Mouse (Mus musculus): Measurements from ENCODE around the gene Serpina1a. TPM values are rescaled to one million over a fixed set of nuclear protein-coding genes. Genes with fewer than 3 reads are reported as not detected.
"Not testable (repeated sequence)": the region's sequence is repeated elsewhere in the genome, so short reads cannot be mapped to it uniquely, and the experiment has no call there.

Serpina1a gene
- polyA plus RNA-seq, 1 experiment from 2014 or later: 0.80 TPM

- not testable (repeated sequence) for H3K27ac ChIP-seq (replicated peaks); H3K4me1 ChIP-seq (replicated peaks); H3K9me3 ChIP-seq; H3K36me3 ChIP-seq; H3K4me2 ChIP-seq; H3K27me3 ChIP-seq; H3K4me3 ChIP-seq; H3K9ac ChIP-seq; ATAC-seq (ENCODE audit: low FRiP score, low read depth)
- 75% methylated on average over 5 of the region's 5 CpGs for WGBS
These were observed 39.5 kb downstream of the Serpina1a start for GRCm38 (mm10) chr12:103823826-103824225.

Other genes starting within 250 kb of the Serpina1a start
- 0.08 TPM in 1 of 2 replicates, not detected in the other for gene Serpina10, start 232.1 kb downstream of the Serpina1a start, polyA plus RNA-seq (2015; fragmentation: Nextera tagmentation; extraction: Ambion mirVana)
- gene Serpina6, start 206.3 kb downstream of the Serpina1a start, polyA plus RNA-seq (2015; fragmentation: Nextera tagmentation; extraction: Ambion mirVana): 0.48 TPM in 1 of 2 replicates, not detected in the other
- not detected in 2 replicates for gene Serpina16, start 187.4 kb downstream of the Serpina1a start, polyA plus RNA-seq (2015; fragmentation: Nextera tagmentation; extraction: Ambion mirVana)
- gene Serpina1f, start 168.0 kb downstream of the Serpina1a start, polyA plus RNA-seq (2015; fragmentation: Nextera tagmentation; extraction: Ambion mirVana): not detected in 2 replicates
- 0.10 TPM in 1 of 2 replicates, not detected in the other for gene Serpina1d, start 90.0 kb downstream of the Serpina1a start, polyA plus RNA-seq (2015; fragmentation: Nextera tagmentation; extraction: Ambion mirVana)
- 1.5 TPM in 1 of 2 replicates, not detected in the other for gene Serpina1b, start 33.2 kb downstream of the Serpina1a start, polyA plus RNA-seq (2015; fragmentation: Nextera tagmentation; extraction: Ambion mirVana)
- gene Serpina1c, start 41.3 kb upstream of the Serpina1a start, polyA plus RNA-seq (2015; fragmentation: Nextera tagmentation; extraction: Ambion mirVana): 0.19 TPM in 1 of 2 replicates, not detected in the other
- gene Serpina1e, start 95.4 kb upstream of the Serpina1a start, polyA plus RNA-seq (2015; fragmentation: Nextera tagmentation; extraction: Ambion mirVana): 0.19 TPM in 1 of 2 replicates, not detected in the other
- gene Serpina11, start 126.4 kb upstream of the Serpina1a start, polyA plus RNA-seq (2015; fragmentation: Nextera tagmentation; extraction: Ambion mirVana): not detected in 2 replicates
- gene Serpina9, start 150.2 kb upstream of the Serpina1a start, polyA plus RNA-seq (2015; fragmentation: Nextera tagmentation; extraction: Ambion mirVana): 0.18 and 0.32 TPM in 2 replicates
- not detected in 2 replicates for gene Serpina12, start 180.9 kb upstream of the Serpina1a start, polyA plus RNA-seq (2015; fragmentation: Nextera tagmentation; extraction: Ambion mirVana)
- not detected in 2 replicates for gene Serpina5, start 237.6 kb upstream of the Serpina1a start, polyA plus RNA-seq (2015; fragmentation: Nextera tagmentation; extraction: Ambion mirVana)
- gene Serpina3a, start 249.2 kb upstream of the Serpina1a start, polyA plus RNA-seq (2015; fragmentation: Nextera tagmentation; extraction: Ambion mirVana): not detected in 2 replicates